Mouse (Mus musculus): Measurements from ENCODE around the gene Larp1. TPM values are rescaled to one million over a fixed set of nuclear protein-coding genes. Genes with fewer than 3 reads are reported as not detected.

Larp1 gene
- polyA plus RNA-seq, 1 experiment, result not detected

DNA sequence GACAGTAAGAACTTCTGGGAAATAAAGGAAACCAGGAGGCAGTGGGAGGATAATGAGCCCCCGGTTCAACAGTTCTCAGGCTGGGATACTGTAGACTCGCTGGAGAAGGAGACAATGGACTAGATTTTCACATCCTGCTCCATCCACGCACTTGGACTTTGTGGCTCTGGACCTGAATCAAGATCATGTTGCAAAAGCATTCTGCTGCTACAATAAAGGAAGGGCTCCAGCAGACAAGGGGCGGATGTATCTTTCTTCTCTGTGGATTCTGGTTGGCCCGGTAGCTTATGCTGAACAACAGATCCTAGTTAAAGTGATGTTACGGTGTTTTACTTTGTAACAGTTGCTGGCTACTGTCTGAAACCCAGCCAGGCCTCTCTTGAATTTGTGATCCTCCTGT, 22.4 kb upstream of the Larp1 start:
- 78% methylated on average over 6 of the region's 6 CpGs for WGBS
- H3K27ac ChIP-seq (ENCODE audit: insufficient read depth, low read depth, low read length), result no peak overlapping the region

DNA sequence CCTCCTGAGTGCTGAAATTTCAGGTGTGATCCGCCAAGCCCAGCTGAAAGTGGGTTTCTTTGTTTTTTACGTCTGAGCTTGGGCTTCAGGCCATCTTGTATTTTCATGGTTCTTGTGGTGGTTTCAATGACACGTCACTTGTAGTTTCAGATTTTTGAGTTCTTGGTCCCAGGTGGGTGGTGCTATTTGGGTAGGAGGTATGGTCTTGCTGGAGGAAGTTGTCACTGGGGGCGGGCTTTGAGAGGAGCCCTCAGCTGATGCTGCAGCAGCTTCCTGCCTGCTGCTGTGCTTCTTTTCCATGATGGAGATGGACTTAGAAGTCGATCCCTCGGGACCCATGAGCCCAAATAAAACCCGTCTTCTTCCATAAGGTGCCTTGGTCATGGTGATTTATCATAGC, 22.0 kb upstream of the Larp1 start:
- TF ChIP-seq POLR2A (IDR thresholded peaks at IDR 0.05; ENCODE audit: insufficient read depth, low read depth, low read length) (no peak), CTCF (IDR thresholded peaks at IDR 0.05; ENCODE audit: insufficient read depth, low read depth, low read length) (no peak)

More for the DNA sequence above, 22.4 kb upstream of the Larp1 start:
- TF ChIP-seq POLR2A (IDR thresholded peaks at IDR 0.05; ENCODE audit: insufficient read depth, low read depth, low read length) (no peak), CTCF (IDR thresholded peaks at IDR 0.05; ENCODE audit: insufficient read depth, low read depth, low read length) (no peak)
- Histone ChIP-seq H3K4me3 (ENCODE audit: insufficient read depth, low read depth, low read length) (no peak overlapping the region), H3K4me1 (ENCODE audit: control insufficient read depth, insufficient read depth, low read length) (no peaks in the 10 kb centered on the region)

GRCm38 (mm10) chr11:57998168-57998567, 10.7 kb upstream of the Larp1 start:
- WGBS, result 89% methylated on average over 7 of the region's 7 CpGs
- TF ChIP-seq POLR2A (IDR thresholded peaks at IDR 0.05; ENCODE audit: insufficient read depth, low read depth, low read length), result no peak
- TF ChIP-seq CTCF (IDR thresholded peaks at IDR 0.05; ENCODE audit: insufficient read depth, low read depth, low read length), result no peak
- no peaks in the 10 kb centered on the region for H3K4me1 ChIP-seq (ENCODE audit: control insufficient read depth, insufficient read depth, low read length)
- H3K27ac ChIP-seq (ENCODE audit: insufficient read depth, low read depth, low read length), result no peak overlapping the region
- H3K4me3 ChIP-seq (ENCODE audit: insufficient read depth, low read depth, low read length), result no peak overlapping the region

More for the DNA sequence above, 22.0 kb upstream of the Larp1 start:
- WGBS, result 95% methylated on average over 7 of the region's 7 CpGs
- Histone ChIP-seq H3K4me3 (ENCODE audit: insufficient read depth, low read depth, low read length) (no peak overlapping the region), H3K4me1 (ENCODE audit: control insufficient read depth, insufficient read depth, low read length) (no peaks in the 10 kb centered on the region), H3K27ac (ENCODE audit: insufficient read depth, low read depth, low read length) (no peak overlapping the region)

- Histone ChIP-seq H3K4me3 (ENCODE audit: insufficient read depth, low read depth, low read length) (no peak overlapping the region), H3K4me1 (ENCODE audit: control insufficient read depth, insufficient read depth, low read length) (no peaks in the 10 kb centered on the region), H3K27ac (ENCODE audit: insufficient read depth, low read depth, low read length) (no peak overlapping the region)
- WGBS, result 7% methylated on average over 1 of the region's 1 CpGs
- TF ChIP-seq POLR2A (IDR thresholded peaks at IDR 0.05; ENCODE audit: insufficient read depth, low read depth, low read length) (no peak), CTCF (IDR thresholded peaks at IDR 0.05; ENCODE audit: insufficient read depth, low read depth, low read length) (no peak)
Measured at GRCm38 (mm10) chr11:57998872-57999271, 10.0 kb upstream of the Larp1 start.

DNA sequence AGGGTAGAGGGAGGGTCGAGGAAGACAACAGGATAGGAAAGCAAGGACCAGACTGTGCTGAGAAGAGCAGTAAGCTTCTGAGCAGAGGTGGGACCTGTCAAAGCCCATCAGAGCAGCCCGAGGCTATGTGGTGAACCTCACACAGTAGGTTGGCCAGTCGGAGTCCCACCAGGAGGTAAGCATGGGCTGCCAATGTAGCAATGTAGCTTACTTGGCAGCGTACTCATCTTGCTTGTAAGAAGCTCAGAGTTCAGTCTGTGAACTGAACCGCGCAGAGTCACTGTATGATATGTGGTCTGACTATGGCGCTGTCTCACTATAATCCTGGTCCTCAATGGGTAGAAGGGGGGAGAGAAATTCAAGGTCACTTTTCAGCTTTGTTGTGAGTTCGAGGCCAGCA, 5.7 kb upstream of the Larp1 start:
- Histone ChIP-seq H3K27ac (ENCODE audit: insufficient read depth, low read depth, low read length) (no peak overlapping the region), H3K4me3 (ENCODE audit: insufficient read depth, low read depth, low read length) (no peak overlapping the region), H3K4me1 (ENCODE audit: control insufficient read depth, insufficient read depth, low read length) (no peaks in the 10 kb centered on the region)
- TF ChIP-seq CTCF (IDR thresholded peaks at IDR 0.05; ENCODE audit: insufficient read depth, low read depth, low read length), result no peak
- TF ChIP-seq POLR2A (IDR thresholded peaks at IDR 0.05; ENCODE audit: insufficient read depth, low read depth, low read length), result no peak
- WGBS, result 79% methylated on average over 8 of the region's 8 CpGs

DNA sequence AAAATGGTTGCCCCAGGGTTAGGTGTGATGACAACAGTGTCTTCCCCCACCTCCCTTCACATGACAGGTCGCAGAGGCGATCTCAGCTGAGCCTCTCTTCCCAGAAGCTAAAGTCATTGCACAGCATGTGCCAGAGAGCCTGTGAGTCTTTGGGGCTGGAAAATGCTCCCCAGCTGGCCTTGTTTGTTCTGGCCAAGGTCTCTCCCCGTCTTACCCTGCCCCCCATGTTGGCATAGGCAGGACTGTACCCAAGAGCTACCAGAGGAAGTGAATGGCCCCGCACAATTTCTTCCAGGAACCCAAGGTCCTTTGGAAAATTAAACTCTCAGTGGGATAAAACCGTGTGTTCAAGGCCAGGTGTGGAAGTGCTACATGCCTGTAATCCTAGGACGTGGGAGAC, 5.1 kb upstream of the Larp1 start:
- H3K27ac ChIP-seq (ENCODE audit: insufficient read depth, low read depth, low read length), result no peak overlapping the region
- TF ChIP-seq CTCF (IDR thresholded peaks at IDR 0.05; ENCODE audit: insufficient read depth, low read depth, low read length) (no peak), POLR2A (IDR thresholded peaks at IDR 0.05; ENCODE audit: insufficient read depth, low read depth, low read length) (no peak)
- H3K4me1 ChIP-seq (ENCODE audit: control insufficient read depth, insufficient read depth, low read length), result no peaks in the 10 kb centered on the region
- 76% methylated on average over 6 of the region's 6 CpGs for WGBS
- no peak overlapping the region for H3K4me3 ChIP-seq (ENCODE audit: insufficient read depth, low read depth, low read length)

DNA sequence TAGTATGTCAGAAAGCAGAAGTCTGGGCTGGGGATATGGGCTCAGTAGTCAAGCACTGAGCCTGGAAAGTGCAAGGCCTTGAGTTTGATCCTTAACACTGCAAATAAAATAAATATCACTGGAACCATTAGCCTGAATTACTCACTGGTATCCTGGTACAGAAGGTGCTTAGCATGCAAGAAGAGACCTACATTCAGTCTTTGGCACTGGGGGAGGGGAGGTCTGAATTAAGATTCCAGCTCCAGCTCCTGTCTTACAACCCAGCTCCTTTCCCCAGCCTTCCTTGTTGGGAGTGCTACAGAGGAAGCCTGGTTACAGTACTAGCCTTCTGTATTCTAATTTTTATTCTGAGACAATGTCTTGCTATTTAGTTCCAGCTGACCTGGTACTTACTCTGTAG, 3.8 kb upstream of the Larp1 start:
- no peak overlapping the region for H3K27ac ChIP-seq (ENCODE audit: insufficient read depth, low read depth, low read length)
- H3K4me3 ChIP-seq (ENCODE audit: insufficient read depth, low read depth, low read length), result no peak overlapping the region
- TF ChIP-seq POLR2A (IDR thresholded peaks at IDR 0.05; ENCODE audit: insufficient read depth, low read depth, low read length) (no peak), CTCF (IDR thresholded peaks at IDR 0.05; ENCODE audit: insufficient read depth, low read depth, low read length) (no peak)
- no peaks in the 10 kb centered on the region for H3K4me1 ChIP-seq (ENCODE audit: control insufficient read depth, insufficient read depth, low read length)

DNA sequence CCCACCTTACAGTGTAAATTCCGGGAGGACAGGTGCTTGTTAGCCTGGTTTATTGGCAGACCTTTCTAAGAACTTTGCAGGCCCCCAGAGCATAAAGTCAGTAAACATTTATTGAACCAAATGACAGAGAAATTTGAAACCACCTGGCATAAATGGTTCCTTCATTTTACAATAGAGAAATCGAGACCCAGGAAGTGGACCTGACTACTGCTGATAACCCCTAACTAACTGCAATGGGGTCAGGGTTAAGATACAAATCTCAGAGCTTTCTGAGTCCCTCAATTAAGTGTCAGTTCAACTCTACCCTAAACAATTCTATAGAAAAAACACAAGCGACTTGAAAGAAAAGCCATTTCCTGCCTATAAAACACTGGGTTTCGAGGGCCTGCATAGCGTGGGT, 851 bp upstream of the Larp1 start:
- 20% methylated on average over 5 of the region's 5 CpGs for WGBS
- Histone ChIP-seq H3K27ac (ENCODE audit: insufficient read depth, low read depth, low read length) (peak overlapping the region; percentile 79), H3K4me3 (ENCODE audit: insufficient read depth, low read depth, low read length) (peak overlapping the region; percentile 90), H3K4me1 (ENCODE audit: control insufficient read depth, insufficient read depth, low read length) (peaks cover 3% of the 10 kb centered on the region)
- TF ChIP-seq POLR2A (IDR thresholded peaks at IDR 0.05; ENCODE audit: insufficient read depth, low read depth, low read length), result no peak
- TF ChIP-seq CTCF (IDR thresholded peaks at IDR 0.05; ENCODE audit: insufficient read depth, low read depth, low read length), result no peak

DNA sequence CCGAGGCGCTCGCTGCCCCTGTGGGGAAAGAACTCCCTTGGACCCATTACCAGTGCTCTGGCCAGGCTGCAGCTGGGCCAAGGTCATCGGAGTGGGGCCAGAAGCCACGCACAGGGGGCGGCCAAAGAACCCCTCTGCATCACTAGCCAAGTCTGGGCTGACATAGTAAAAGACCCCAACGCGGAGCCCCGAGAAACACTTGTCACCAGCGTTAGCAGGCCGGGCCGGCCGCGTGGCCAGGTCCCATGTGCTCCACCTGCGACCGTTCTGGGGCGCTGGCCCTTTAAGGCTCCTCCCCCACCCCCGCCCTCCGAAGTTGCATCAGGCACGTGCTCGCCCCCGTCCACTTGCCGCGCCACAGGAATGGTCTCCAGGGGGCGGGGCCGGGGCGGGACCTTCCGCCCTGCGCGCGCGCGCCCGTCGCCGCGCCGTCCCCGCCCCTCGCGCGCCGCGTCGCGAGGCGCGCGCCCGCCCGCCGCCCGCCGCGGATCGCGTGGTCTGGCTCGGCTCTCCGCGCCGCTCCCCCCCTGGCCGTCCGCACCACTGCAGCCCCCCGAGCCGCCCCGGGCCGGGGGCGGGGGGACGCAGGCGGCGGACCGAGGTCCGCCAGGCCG, 320 bp upstream of the Larp1 start:
- H3K4me3 ChIP-seq (ENCODE audit: insufficient read depth, low read depth, low read length), result peak overlapping the region; percentile 90
- peak overlapping the region; percentile 79 for H3K27ac ChIP-seq (ENCODE audit: insufficient read depth, low read depth, low read length)
- H3K4me1 ChIP-seq (ENCODE audit: control insufficient read depth, insufficient read depth, low read length), result peaks cover 3% of the 10 kb centered on the region
- TF ChIP-seq POLR2A (IDR thresholded peaks at IDR 0.05; ENCODE audit: insufficient read depth, low read depth, low read length), result no peak
- no peak for TF ChIP-seq CTCF (IDR thresholded peaks at IDR 0.05; ENCODE audit: insufficient read depth, low read depth, low read length)
- WGBS, result 9% methylated on average over 74 of the region's 74 CpGs
